Mouse (Mus musculus): ENCODE measurements around the gene Tph2. TPM values are rescaled to one million over a fixed set of nuclear protein-coding genes. Genes with fewer than 3 reads are reported as not detected.

The Tph2 gene
- polyA plus RNA-seq, 1 experiment from 2014 or later, result 0.11 TPM

GRCm38 (mm10) chr10:115107666-115108540, 76.9 kb downstream of the Tph2 start:
- Histone ChIP-seq H3K27me3 (ENCODE audit: control insufficient read depth, insufficient read depth, low read length) (no peaks in the 10 kb centered on the region), H3K36me3 (ENCODE audit: control insufficient read depth, insufficient read depth, low read length) (no peaks in the 10 kb centered on the region), H3K4me3 (ENCODE audit: low read depth, low read length) (no peak overlapping the region), H3K27ac (ENCODE audit: low read depth, low read length) (no peak overlapping the region), H3K4me2 (ENCODE audit: low read depth) (no peak overlapping the region), H3K9me3 (ENCODE audit: control insufficient read depth, low read length) (no peaks in the 10 kb centered on the region), H3K4me1 (ENCODE audit: control insufficient read depth, insufficient read depth, low read length) (no peaks in the 10 kb centered on the region), H3K9ac (ENCODE audit: low read length) (no peak overlapping the region)
- WGBS, result 85% methylated on average over 16 of the region's 16 CpGs
- DNase-seq (ENCODE audit: low spot score) (no peak), ATAC-seq (ENCODE audit: insufficient read depth, low FRiP score, low TSS enrichment) (no peak)

GRCm38 (mm10) chr10:115104175-115104574, 80.6 kb downstream of the Tph2 start:
- no peaks in the 10 kb centered on the region for H3K4me1 ChIP-seq (ENCODE audit: control insufficient read depth, insufficient read depth, low read length)
- no peak for ATAC-seq (ENCODE audit: insufficient read depth, low FRiP score, low TSS enrichment)
- no peak overlapping the region for H3K9ac ChIP-seq (ENCODE audit: low read length)
- H3K36me3 ChIP-seq (ENCODE audit: control insufficient read depth, insufficient read depth, low read length), result no peaks in the 10 kb centered on the region
- 92% methylated on average over 8 of the region's 8 CpGs for WGBS
- no peaks in the 10 kb centered on the region for H3K27me3 ChIP-seq (ENCODE audit: control insufficient read depth, insufficient read depth, low read length)
- H3K4me2 ChIP-seq (ENCODE audit: low read depth), result no peak overlapping the region
- H3K9me3 ChIP-seq (ENCODE audit: control insufficient read depth, low read length), result no peaks in the 10 kb centered on the region
- DNase-seq (ENCODE audit: low spot score), result no peak
- no peak overlapping the region for H3K27ac ChIP-seq (ENCODE audit: low read depth, low read length)
- no peak overlapping the region for H3K4me3 ChIP-seq (ENCODE audit: low read depth, low read length)

GRCm38 (mm10) chr10:115099890-115100580, 84.8 kb downstream of the Tph2 start:
- Histone ChIP-seq H3K4me3 (ENCODE audit: low read depth, low read length) (no peak overlapping the region), H3K36me3 (ENCODE audit: control insufficient read depth, insufficient read depth, low read length) (no peaks in the 10 kb centered on the region), H3K9ac (ENCODE audit: low read length) (no peak overlapping the region), H3K4me1 (ENCODE audit: control insufficient read depth, insufficient read depth, low read length) (no peaks in the 10 kb centered on the region), H3K9me3 (ENCODE audit: control insufficient read depth, low read length) (no peaks in the 10 kb centered on the region), H3K27ac (ENCODE audit: low read depth, low read length) (no peak overlapping the region), H3K27me3 (ENCODE audit: control insufficient read depth, insufficient read depth, low read length) (no peaks in the 10 kb centered on the region), H3K4me2 (ENCODE audit: low read depth) (no peak overlapping the region)
- no peak for ATAC-seq (ENCODE audit: insufficient read depth, low FRiP score, low TSS enrichment)
- 80% methylated on average over 9 of the region's 9 CpGs for WGBS
- DNase-seq (ENCODE audit: low spot score), result no peak

- H3K9ac ChIP-seq (ENCODE audit: low read length), result no peak overlapping the region
- no peaks in the 10 kb centered on the region; the same call in 1 of the 2 replicates for H3K36me3 ChIP-seq (ENCODE audit: control insufficient read depth, insufficient read depth, low read length)
- H3K9me3 ChIP-seq (ENCODE audit: control insufficient read depth, low read length), result no peaks in the 10 kb centered on the region
- no peaks in the 10 kb centered on the region for H3K27me3 ChIP-seq (ENCODE audit: control insufficient read depth, insufficient read depth, low read length)
- ATAC-seq (ENCODE audit: insufficient read depth, low FRiP score, low TSS enrichment) (peak; percentile 70), DNase-seq (ENCODE audit: low spot score) (peak; percentile 40)
- no peak overlapping the region for H3K4me2 ChIP-seq (ENCODE audit: low read depth)
- no peak overlapping the region for H3K4me3 ChIP-seq (ENCODE audit: low read depth, low read length)
- WGBS, result 11% methylated on average over 5 of the region's 5 CpGs
- no peak overlapping the region for H3K27ac ChIP-seq (ENCODE audit: low read depth, low read length)
- no peaks in the 10 kb centered on the region for H3K4me1 ChIP-seq (ENCODE audit: control insufficient read depth, insufficient read depth, low read length)
Observed at GRCm38 (mm10) chr10:115097163-115097562, 87.7 kb downstream of the Tph2 start.

GRCm38 (mm10) chr10:115096191-115096590, 88.6 kb downstream of the Tph2 start:
- no peaks in the 10 kb centered on the region for H3K4me1 ChIP-seq (ENCODE audit: control insufficient read depth, insufficient read depth, low read length)
- no peaks in the 10 kb centered on the region for H3K27me3 ChIP-seq (ENCODE audit: control insufficient read depth, insufficient read depth, low read length)
- H3K36me3 ChIP-seq (ENCODE audit: control insufficient read depth, insufficient read depth, low read length), result no peaks in the 10 kb centered on the region; the same call in 1 of the 2 replicates
- ATAC-seq (ENCODE audit: insufficient read depth, low FRiP score, low TSS enrichment) (no peak), DNase-seq (ENCODE audit: low spot score) (no peak)
- no peak overlapping the region for H3K4me3 ChIP-seq (ENCODE audit: low read depth, low read length)
- no peak overlapping the region for H3K9ac ChIP-seq (ENCODE audit: low read length)
- H3K4me2 ChIP-seq (ENCODE audit: low read depth), result no peak overlapping the region
- H3K27ac ChIP-seq (ENCODE audit: low read depth, low read length), result no peak overlapping the region
- 86% methylated on average over 1 of the region's 1 CpGs for WGBS
- H3K9me3 ChIP-seq (ENCODE audit: control insufficient read depth, low read length), result no peaks in the 10 kb centered on the region

- Histone ChIP-seq H3K4me3 (ENCODE audit: low read depth, low read length) (no peak overlapping the region), H3K27ac (ENCODE audit: low read depth, low read length) (no peak overlapping the region), H3K9me3 (ENCODE audit: control insufficient read depth, low read length) (no peaks in the 10 kb centered on the region), H3K4me1 (ENCODE audit: control insufficient read depth, insufficient read depth, low read length) (no peaks in the 10 kb centered on the region), H3K9ac (ENCODE audit: low read length) (no peak overlapping the region), H3K27me3 (ENCODE audit: control insufficient read depth, insufficient read depth, low read length) (no peaks in the 10 kb centered on the region), H3K4me2 (ENCODE audit: low read depth) (no peak overlapping the region), H3K36me3 (ENCODE audit: control insufficient read depth, insufficient read depth, low read length) (no peaks in the 10 kb centered on the region)
- DNase-seq (ENCODE audit: low spot score), result no peak
- no peak for ATAC-seq (ENCODE audit: insufficient read depth, low FRiP score, low TSS enrichment)
- WGBS, result 75% methylated on average over 3 of the region's 3 CpGs
Observed at GRCm38 (mm10) chr10:115078232-115078631, 106.6 kb downstream of the Tph2 start.

- H3K27me3 ChIP-seq (ENCODE audit: control insufficient read depth, insufficient read depth, low read length), result no peaks in the 10 kb centered on the region
- no peak for DNase-seq (ENCODE audit: low spot score)
- H3K27ac ChIP-seq (ENCODE audit: low read depth, low read length), result no peak overlapping the region
- H3K9ac ChIP-seq (ENCODE audit: low read length), result no peak overlapping the region
- H3K9me3 ChIP-seq (ENCODE audit: control insufficient read depth, low read length), result no peaks in the 10 kb centered on the region
- H3K4me1 ChIP-seq (ENCODE audit: control insufficient read depth, insufficient read depth, low read length), result no peaks in the 10 kb centered on the region
- H3K36me3 ChIP-seq (ENCODE audit: control insufficient read depth, insufficient read depth, low read length), result no peaks in the 10 kb centered on the region
- H3K4me2 ChIP-seq (ENCODE audit: low read depth), result no peak overlapping the region
- ATAC-seq (ENCODE audit: insufficient read depth, low FRiP score, low TSS enrichment), result no peak
- WGBS, result 82% methylated on average over 8 of the region's 8 CpGs
- H3K4me3 ChIP-seq (ENCODE audit: low read depth, low read length), result no peak overlapping the region
Observed at GRCm38 (mm10) chr10:115069123-115069911, 115.5 kb downstream of the Tph2 start.

GRCm38 (mm10) chr10:115063936-115064335, 120.9 kb downstream of the Tph2 start:
- no peak overlapping the region for H3K4me3 ChIP-seq (ENCODE audit: low read depth, low read length)
- H3K9ac ChIP-seq (ENCODE audit: low read length), result no peak overlapping the region
- no peaks in the 10 kb centered on the region for H3K9me3 ChIP-seq (ENCODE audit: control insufficient read depth, low read length)
- ATAC-seq (ENCODE audit: insufficient read depth, low FRiP score, low TSS enrichment) (no peak), DNase-seq (ENCODE audit: low spot score) (no peak)
- WGBS, result 91% methylated on average over 7 of the region's 7 CpGs
- H3K4me1 ChIP-seq (ENCODE audit: control insufficient read depth, insufficient read depth, low read length), result no peaks in the 10 kb centered on the region
- H3K36me3 ChIP-seq (ENCODE audit: control insufficient read depth, insufficient read depth, low read length), result no peaks in the 10 kb centered on the region
- no peak overlapping the region for H3K27ac ChIP-seq (ENCODE audit: low read depth, low read length)
- no peaks in the 10 kb centered on the region for H3K27me3 ChIP-seq (ENCODE audit: control insufficient read depth, insufficient read depth, low read length)
- H3K4me2 ChIP-seq (ENCODE audit: low read depth), result no peak overlapping the region
